Mouse (Mus musculus): ENCODE data around the gene Ralgps1.
A peak's percentile ranks its signal among the peaks of the same experiment; 100 is the strongest.
"Not testable (repeated sequence)": the region's sequence is repeated elsewhere in the genome, so short reads cannot be mapped to it uniquely, and the experiment has no call there.

The Ralgps1 gene

GRCm38 (mm10) chr2:33361139-33361716 is 10.1 kb downstream of the Ralgps1 start:
- no peak for DNase-seq (ENCODE audit: low read depth, low spot score)

DNA sequence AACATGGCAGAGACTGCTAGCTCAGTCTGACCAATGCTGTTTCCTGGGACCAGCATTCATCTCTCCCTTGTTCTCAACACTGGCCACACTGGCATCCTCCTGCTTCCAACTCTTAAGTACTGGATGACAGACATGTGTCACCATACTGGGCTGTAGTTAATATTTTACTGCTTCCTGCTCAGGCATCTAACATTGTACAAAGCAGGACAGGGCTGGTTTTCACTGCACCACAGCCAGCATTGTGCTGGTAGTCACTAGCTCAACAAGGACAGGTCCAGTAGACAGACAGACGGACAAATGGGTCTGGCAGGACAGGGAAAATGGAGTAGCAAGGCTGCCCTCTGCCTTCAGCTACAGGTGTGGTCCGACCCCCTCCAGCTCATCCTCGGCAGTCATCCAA is 10.7 kb downstream of the Ralgps1 start:
- no peak for DNase-seq (ENCODE audit: low read depth, low spot score)

DNA sequence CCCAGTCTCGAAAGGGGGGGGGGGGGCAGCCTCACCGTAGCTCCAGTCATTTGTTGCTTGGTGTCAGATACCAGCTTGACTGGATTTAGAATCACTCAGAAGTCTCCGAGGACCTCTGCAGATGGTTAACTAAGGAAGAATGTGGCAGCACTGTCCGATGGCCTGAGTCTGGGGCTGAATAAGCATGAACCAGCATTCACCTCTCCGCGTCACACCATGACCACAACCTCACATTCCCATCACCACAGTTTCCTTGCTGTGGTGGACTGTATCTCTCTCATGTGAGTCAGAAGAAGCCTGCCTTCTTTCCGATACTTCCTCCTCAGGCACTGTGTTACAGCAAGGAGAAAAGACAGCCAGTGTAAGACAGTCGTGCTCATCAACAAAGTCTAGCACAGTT is 12.1 kb downstream of the Ralgps1 start:
- DNase-seq (ENCODE audit: low read depth, low spot score), result no peak

DNA sequence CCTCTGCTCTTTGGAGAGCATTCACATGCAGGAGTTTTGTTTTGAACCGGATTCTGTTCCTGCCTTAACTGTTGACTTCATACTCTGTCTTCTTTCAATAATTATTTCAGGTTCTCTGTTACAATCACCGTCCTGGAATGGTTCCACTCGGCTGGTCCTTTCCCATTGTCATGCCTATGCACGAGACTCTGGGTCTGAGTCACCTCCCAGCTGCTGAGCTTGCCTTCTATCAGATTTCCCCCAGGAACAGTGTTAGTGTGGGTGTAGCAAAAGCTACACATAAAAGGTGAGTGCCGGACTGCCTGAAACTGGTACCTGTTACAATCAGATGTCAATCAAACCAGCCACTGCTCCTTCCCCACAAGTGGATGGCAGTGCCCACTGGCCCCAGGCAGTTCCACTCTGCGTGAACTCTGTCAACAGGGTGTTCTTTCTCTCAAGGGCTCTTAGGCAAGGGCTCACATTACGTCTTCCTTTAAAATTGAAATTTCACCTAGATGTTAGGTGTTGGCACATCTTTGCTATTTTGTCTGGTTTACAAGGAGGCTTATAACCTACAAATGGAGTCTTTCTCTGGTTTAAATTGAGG is 13.9 kb downstream of the Ralgps1 start:
- peak; percentile 69 for DNase-seq (ENCODE audit: low read depth, low spot score)

GRCm38 (mm10) chr2:33355558-33355957 is 15.7 kb downstream of the Ralgps1 start:
- peak; percentile 94 for DNase-seq (ENCODE audit: low read depth, low spot score)

DNA sequence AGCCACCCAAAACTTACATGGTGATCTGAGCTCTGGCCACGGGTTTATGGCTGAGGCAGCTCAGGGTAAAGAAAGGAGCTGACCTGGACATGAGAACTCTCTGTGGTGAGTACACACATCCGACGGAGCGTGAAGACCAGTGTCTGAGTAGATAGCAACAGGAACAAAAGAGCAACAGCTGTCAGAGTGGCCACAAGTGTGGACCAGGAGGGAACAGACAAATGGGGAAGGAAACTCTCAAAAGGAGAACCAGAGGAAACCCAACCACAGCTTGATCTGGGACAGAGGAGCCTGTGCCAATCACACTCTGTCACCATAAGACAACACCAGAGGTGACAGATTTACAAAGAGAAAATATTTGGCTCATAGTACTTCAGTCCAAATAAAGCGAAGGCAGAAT is 17.9 kb downstream of the Ralgps1 start:
- DNase-seq (ENCODE audit: low read depth, low spot score), result no peak

- no peak for DNase-seq (ENCODE audit: low read depth, low spot score)
These were observed 19.8 kb downstream of the Ralgps1 start for GRCm38 (mm10) chr2:33351449-33351848.

DNA sequence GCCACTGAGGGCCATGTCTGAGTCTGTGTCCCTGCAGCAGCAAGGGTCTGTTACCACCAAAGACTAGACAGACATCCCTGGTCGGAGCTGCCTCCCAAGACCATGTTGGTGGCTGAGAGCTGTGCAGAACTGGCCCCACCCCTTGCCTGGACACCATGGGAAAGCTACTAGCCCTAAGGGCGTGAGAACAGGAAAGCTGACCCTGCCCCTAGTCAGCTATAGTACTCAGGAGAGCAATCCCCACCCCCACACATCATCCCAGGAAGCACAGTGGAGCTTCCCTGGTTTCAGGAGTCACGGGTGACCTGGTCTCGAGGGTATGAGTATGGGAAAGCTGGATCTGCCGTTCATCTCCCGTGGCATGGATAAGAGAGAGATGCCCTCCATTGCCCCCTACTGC is 20.4 kb downstream of the Ralgps1 start:
- no peak for DNase-seq (ENCODE audit: low read depth, low spot score)

DNA sequence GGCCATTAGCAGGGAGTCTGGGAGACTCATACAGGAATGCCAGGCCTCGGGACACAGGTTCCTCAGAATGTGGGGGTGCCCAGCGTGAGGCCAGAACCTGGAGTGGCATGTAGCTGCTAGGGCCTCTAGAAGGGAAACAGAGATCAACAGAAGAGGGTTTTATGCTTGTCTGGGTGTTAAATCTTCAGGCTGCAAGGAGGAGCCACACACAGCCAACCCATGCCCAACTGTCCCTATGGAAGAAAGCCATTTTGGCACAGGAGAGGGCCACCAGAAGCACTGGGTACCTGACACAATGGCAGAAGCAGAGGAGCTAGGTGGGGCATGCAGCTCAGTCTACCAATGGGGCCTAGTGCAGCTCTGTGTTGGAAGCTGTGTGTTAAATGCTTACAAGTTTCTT is 21.7 kb downstream of the Ralgps1 start:
- peak; percentile 86 for DNase-seq (ENCODE audit: low read depth, low spot score)

GRCm38 (mm10) chr2:33349081-33349480 is 22.2 kb downstream of the Ralgps1 start:
- DNase-seq (ENCODE audit: low read depth, low spot score), result peak; percentile 92

DNA sequence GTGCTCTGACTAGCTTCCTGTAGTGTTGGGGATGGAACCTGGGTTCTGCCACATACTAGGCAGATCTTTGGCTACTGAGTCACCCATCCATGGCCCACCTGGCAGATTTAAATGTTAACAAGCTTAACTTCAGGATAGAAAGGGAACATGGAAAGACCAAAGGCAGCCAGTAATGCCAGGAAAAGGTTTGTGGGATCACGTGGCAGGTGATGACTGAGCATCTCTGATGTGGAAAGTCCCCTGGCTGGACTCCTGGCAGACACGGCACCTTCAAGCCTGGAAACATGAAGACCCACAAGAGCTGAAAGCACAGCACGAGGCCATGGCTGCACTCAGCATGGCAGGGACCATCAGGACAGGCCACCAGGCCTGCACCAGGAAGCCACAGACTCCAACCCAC is 23.0 kb downstream of the Ralgps1 start:
- DNase-seq (ENCODE audit: low read depth, low spot score), result no peak

- DNase-seq (ENCODE audit: low read depth, low spot score), result peak; percentile 70
These were observed 23.7 kb downstream of the Ralgps1 start for GRCm38 (mm10) chr2:33347607-33348006.

DNA sequence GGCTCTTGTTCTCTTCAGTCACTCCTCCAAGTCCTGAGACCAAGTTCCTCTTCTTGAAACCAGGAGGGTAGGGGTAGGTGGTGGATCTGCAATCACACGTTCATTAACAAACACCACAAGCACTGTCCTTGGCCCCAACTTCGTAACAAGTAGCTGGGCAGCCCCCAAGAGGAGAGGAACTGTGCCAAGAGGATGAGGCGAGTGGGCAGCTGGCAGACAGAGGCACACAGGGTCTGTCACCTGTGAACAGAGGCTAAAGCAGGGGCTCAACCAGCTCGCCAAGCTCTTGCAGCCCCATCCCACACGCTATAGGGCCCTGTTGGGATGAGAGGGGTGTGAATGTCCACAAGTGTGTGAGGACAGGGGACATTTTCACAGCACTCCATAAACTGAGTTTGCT is 24.5 kb downstream of the Ralgps1 start:
- no peak for DNase-seq (ENCODE audit: low read depth, low spot score)

- peak; percentile 85 for DNase-seq (ENCODE audit: low read depth, low spot score)
These were observed 25.3 kb downstream of the Ralgps1 start for GRCm38 (mm10) chr2:33345956-33346355.

DNA sequence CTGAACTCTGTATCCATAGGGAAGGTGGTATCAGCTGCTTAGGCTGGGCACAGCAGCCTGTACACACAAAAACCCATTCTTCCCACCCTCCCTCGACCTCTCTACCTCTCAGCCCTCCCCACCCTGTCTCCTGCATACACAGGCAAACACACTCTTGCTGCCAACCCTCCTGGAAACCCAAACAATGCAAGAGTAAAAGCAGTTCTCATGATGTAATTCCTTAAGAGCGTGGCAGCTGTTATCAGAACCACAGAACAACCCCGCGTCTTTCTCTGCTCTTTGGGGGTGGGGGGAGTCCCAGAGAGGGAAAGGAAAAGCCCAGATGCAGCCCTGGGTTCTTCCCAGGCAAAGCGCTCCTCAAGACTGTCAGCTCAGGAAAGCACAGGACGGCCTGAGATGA is 25.8 kb downstream of the Ralgps1 start:
- no peak for DNase-seq (ENCODE audit: low read depth, low spot score)

- DNase-seq (ENCODE audit: low read depth, low spot score), result no peak
These were observed 27.9 kb downstream of the Ralgps1 start for GRCm38 (mm10) chr2:33343413-33343812.

- peak; percentile 71 for DNase-seq (ENCODE audit: low read depth, low spot score)
These were observed 29.1 kb downstream of the Ralgps1 start for GRCm38 (mm10) chr2:33342148-33342547.

DNA sequence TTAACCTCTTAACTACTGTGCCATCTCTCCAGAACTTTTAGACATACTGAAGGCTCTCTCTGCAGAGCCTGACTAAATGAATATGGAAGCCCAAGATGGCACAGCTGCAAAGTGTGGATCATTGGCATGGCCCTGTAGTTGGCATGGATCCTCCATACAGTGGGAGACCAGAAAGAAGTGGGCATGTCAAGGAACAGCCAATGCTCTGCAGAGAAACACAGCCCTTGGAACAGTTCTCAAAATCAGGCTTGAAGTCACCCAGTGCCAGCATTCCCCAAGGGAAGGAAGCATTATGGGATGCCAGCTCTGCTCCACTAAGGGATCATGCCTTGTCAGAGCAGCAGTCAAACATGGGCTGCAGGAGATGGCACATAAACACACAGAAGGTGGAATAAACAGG is 35.5 kb downstream of the Ralgps1 start:
- DNase-seq (ENCODE audit: low read depth, low spot score), result no peak

DNA sequence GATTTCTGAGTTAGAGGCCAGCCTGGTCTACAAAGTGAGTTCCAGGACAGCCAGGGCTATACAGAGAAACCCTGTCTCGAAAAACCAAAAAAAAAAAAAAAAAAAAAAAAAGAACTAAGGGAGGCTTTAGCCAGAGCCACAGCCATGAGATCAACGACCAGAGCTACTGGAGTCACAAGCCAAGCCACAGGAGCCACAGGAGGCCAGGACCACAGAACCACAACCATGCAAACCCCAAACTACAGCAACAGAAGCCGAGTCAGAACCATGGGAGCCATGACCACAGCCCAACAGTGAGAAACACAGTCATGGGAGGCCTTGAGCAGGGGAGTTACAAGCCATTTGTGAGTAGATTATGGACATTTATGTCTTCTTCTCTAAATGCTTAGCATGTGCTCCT is 41.7 kb downstream of the Ralgps1 start:
- no peak for DNase-seq (ENCODE audit: low read depth, low spot score)

GRCm38 (mm10) chr2:33328941-33329340 is 42.3 kb downstream of the Ralgps1 start:
- peak; percentile 56 for DNase-seq (ENCODE audit: low read depth, low spot score)

DNA sequence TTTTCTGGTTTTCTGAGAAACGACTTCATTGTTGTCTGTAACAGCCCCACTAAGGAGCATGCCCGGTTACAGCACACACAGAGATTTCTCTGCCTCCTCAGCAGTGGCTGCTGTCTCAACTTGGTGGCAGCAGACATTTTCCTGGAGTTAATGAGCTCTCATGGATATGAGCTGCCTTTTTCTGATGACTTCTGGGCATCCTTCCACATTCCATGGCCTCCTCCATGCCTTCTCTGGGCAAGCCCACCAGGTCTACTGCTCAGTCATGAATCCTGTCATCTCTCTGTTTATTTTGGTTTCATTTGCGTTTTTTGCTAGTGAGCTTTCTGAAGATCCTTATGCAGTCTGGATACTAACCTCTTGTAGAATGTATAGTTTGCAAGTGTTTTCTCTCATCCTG is 45.9 kb downstream of the Ralgps1 start:
- peak; percentile 67 for DNase-seq (ENCODE audit: low read depth, low spot score)

DNA sequence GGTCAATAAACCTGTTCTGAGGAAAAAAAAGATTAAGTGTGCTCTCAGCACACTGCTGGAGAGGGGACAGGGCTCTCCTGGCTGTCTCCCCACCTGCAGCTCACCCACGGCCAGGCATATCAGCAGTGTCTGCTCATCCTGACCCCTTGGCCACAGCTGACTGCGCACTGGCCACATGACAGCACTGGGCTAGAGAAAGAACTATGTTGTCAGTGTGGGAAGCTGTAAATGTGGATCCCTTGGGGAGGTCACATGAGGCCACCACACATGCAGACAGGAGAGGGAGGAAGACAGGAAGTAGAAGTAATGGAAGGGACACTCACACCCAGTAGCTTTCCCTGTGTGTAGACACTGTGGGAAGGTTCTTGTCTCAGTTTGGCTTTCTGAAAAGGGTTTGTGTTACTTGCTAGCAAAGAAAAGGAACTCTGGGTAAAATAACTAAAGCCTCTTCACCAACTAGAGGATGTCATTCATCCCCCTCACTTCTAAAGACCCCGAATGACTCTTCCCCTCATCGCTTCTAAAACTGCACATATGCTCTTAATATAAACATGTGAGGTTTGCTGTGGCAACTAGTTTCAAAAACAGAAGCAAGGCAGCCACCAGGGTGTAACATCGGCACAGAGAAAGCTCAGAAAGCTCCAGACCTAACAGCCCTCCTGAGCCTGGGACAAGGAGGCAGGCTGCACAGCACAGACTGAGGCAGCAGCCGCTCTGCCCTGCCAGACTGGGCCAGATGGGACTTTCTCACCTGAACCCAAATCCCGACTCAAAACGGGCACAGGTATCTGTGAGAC is 47.3 kb downstream of the Ralgps1 start:
- DNase-seq (ENCODE audit: low read depth, low spot score), result no peak

DNA sequence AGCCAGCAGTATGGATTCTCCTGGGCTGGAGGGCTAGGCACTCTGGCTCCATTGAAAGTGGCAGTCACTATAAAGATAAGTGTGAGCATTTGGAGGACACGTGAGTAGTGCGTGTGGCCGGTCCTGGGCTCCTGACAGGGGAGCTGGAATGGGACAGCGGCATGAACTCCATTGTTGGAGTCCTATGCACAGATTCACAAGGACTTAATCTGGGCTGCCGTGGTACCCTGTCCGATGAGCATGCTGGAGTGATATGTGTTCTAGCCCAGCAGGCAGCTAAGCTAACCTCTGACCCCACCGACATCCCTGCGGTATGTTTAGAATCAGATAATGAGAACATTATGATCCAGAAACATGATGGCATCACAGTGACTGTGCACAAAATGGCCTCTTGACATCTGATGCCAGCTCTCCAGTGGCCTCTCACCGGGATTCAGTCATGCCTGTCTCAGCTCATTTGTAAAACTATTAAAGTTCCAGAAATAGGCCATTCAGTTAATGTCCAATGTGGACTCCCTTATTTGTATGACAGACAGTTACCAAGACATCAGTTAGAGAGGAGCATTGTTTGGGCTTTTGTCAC is 48.2 kb downstream of the Ralgps1 start:
- not testable (repeated sequence) for DNase-seq (ENCODE audit: low read depth, low spot score)

Measured in brain, adult 2 months (tissue).